Mouse (Mus musculus): Measurements from ENCODE around the gene Ankrd9.

The Ankrd9 gene

GRCm38 (mm10) chr12:110978607-110979406 is at the start of gene Ankrd9:
Ankrd9 (minus strand) TSS chr12:110979040.
- peak; percentile 99 for DNase-seq

- no peak for DNase-seq
These were observed 42.7 kb upstream of the Ankrd9 start for GRCm38 (mm10) chr12:111021577-111021976.

- no peak for DNase-seq
These were observed 42.3 kb upstream of the Ankrd9 start for GRCm38 (mm10) chr12:111021138-111021537.

GRCm38 (mm10) chr12:111019086-111019485 is 40.2 kb upstream of the Ankrd9 start:
- no peak for DNase-seq

- no peak for DNase-seq
These were observed 39.2 kb upstream of the Ankrd9 start for GRCm38 (mm10) chr12:111018068-111018467.

- DNase-seq: no peak
These were observed 38.0 kb upstream of the Ankrd9 start for GRCm38 (mm10) chr12:111016807-111017206.

GRCm38 (mm10) chr12:111009615-111010257 is 30.9 kb upstream of the Ankrd9 start:
- no peak for DNase-seq

- no peak for DNase-seq
These were observed 30.0 kb upstream of the Ankrd9 start for GRCm38 (mm10) chr12:111008500-111009490.

- peak; percentile 47 for DNase-seq
These were observed 28.6 kb upstream of the Ankrd9 start for GRCm38 (mm10) chr12:111007134-111008103.

GRCm38 (mm10) chr12:111006339-111006738 is 27.5 kb upstream of the Ankrd9 start:
- no peak for DNase-seq

GRCm38 (mm10) chr12:111005803-111006202 is 27.0 kb upstream of the Ankrd9 start:
- no peak for DNase-seq

- DNase-seq: no peak
These were observed 25.3 kb upstream of the Ankrd9 start for GRCm38 (mm10) chr12:111004142-111004541.

GRCm38 (mm10) chr12:111000956-111001355 is 22.1 kb upstream of the Ankrd9 start:
- no peak for DNase-seq

- DNase-seq: no peak
These were observed 21.0 kb upstream of the Ankrd9 start for GRCm38 (mm10) chr12:110999820-111000219.

- DNase-seq: no peak
These were observed 19.3 kb upstream of the Ankrd9 start for GRCm38 (mm10) chr12:110998092-110998491.

- DNase-seq: no peak
These were observed 15.8 kb upstream of the Ankrd9 start for GRCm38 (mm10) chr12:110994666-110995065.

- DNase-seq: no peak
These were observed 14.4 kb upstream of the Ankrd9 start for GRCm38 (mm10) chr12:110993226-110993625.

GRCm38 (mm10) chr12:110992771-110993170 is 13.9 kb upstream of the Ankrd9 start:
- no peak for DNase-seq

- DNase-seq: peak; percentile 95
These were observed 13.3 kb upstream of the Ankrd9 start for GRCm38 (mm10) chr12:110992128-110992553.

- DNase-seq: peak; percentile 85
These were observed 12.7 kb upstream of the Ankrd9 start for GRCm38 (mm10) chr12:110991361-110992127.

GRCm38 (mm10) chr12:110990500-110990899 is 11.7 kb upstream of the Ankrd9 start:
- DNase-seq: no peak

All from lung, postnatal 14 days (tissue).